Mouse (Mus musculus) embryonic fibroblast, embryonic 13.5 days (primary cell): ENCODE results near the gene Hadha.

ENCODE experiments used
- CTCF ChIP-seq: IDR thresholded peaks from 2 replicates; pipeline ENCODE4 v1.5.1; 2011; ENCODE audit warnings: mild to moderate bottlenecking, control low read depth, low read length, moderate library complexity, borderline replicate concordance; ENCODE audit not compliant: insufficient read depth
- POLR2A ChIP-seq: IDR thresholded peaks from 2 replicates; pipeline ENCODE4 v1.6.1; 2011; ENCODE audit warnings: low read depth, mild to moderate bottlenecking, control low read depth, low read length, moderate library complexity

DNA sequence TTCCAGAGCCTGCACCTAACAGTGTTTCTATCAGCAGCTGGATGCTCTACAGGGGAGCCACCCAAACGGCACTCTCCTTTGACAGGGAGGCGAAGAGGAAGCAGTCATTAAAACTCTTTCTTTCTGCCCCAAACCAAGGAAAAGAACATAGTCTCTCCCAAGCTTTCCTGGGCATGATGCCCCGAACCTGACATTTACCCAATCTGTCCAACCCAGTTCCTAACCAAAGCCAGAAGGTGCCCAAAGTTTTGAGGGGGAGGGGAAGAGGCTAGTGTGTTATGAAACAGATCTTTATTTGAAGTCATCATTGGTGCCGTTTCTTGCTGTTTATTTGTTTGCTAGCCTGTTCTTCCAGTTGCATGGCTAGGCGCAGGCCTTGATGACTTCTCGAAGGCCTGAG lies 59.2 kb downstream of the Hadha start:
- TF ChIP-seq CTCF, result no peak
- no peak for TF ChIP-seq POLR2A
